Mouse (Mus musculus) olfactory bulb, adult 2 months (tissue): ENCODE results near the gene Decr2.

ENCODE experiments used
- CTCF ChIP-seq: fragments of 200-500 bp; IDR thresholded peaks from 2 replicates; pipeline ENCODE4 v1.5.1; 2012; ENCODE audit warnings: low read depth, mild to moderate bottlenecking, low read length, moderate library complexity; ENCODE audit not compliant: insufficient read depth
- POLR2A ChIP-seq: fragments of 200-500 bp; IDR thresholded peaks from 2 replicates; pipeline ENCODE4 v1.6.1; 2012; ENCODE audit warnings: mild to moderate bottlenecking, low read depth, low read length, moderate library complexity; ENCODE audit not compliant: insufficient read depth

DNA sequence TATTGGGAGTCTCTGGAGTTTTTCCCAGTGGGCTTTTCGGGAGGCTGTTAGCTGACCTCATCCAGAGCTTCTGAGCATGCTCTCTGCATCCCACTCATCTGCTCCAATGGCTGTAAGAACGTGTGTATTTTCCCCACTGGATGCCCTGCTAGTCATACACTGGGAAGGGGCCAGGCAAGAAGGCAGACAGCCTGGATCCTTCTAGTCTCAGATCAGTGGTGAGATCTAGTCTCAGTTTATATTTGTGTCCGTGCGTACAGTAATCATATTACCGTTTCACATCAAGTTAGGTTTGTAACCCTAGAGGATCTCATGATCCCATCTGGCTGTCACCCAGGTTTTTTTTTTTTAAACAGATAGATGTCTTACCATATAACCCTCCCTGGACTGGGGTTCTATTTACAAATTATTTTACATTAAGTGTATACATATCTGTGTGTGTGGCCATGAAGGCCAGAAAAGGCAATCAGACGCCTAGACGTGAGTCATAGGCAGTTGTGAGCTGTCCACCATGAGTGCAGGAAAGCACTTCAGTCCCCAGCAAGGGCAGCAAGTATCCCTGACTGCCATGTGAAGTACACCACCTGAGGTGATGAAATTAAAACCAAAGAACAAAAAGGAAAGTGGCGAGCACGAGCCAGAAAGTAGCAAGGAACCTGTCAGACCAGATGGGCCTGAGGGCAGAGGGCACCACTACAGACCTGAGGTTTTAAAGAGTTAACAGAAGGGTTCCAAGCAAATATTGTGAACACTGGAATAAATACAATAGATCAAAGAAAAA is 32.2 kb downstream of the Decr2 start:
- TF ChIP-seq CTCF, result no peak
- TF ChIP-seq POLR2A, result no peak
